Mouse (Mus musculus) midbrain, embryonic 10.5 days (tissue): ENCODE measurements around the gene Pik3cb. TPM values are rescaled to one million over a fixed set of nuclear protein-coding genes. Genes with fewer than 3 reads are reported as not detected.

ENCODE experiments used
- DNase-seq: peaks from one replicate; pipeline ENCODE4 v3.0.0-alpha.2; 2017; ENCODE audit warnings: low spot score
- H3K27ac ChIP-seq: fragments of 300-500 bp; sonication (generic); replicated peaks from 2 replicates; pipeline ENCODE4 v1.5.1; 2016; ENCODE audit warnings: mild to moderate bottlenecking
- H3K27me3 ChIP-seq: fragments of 300-500 bp; sonication (generic); 2 replicates; pipeline ENCODE4 v1.6.1; 2016; ENCODE audit warnings: low read depth, mild to moderate bottlenecking; ENCODE audit not compliant: poor library complexity, severe bottlenecking
- H3K36me3 ChIP-seq: fragments of 300-500 bp; sonication (generic); 2 replicates; pipeline ENCODE4 v1.6.1; 2016; ENCODE audit warnings: mild to moderate bottlenecking, moderate library complexity
- H3K4me1 ChIP-seq: fragments of 300-500 bp; sonication (generic); 2 replicates; pipeline ENCODE4 v1.6.1; 2016
- H3K4me3 ChIP-seq: fragments of 300-500 bp; sonication (generic); 2 replicates; pipeline ENCODE4 v1.5.1; 2016; ENCODE audit warnings: mild to moderate bottlenecking, moderate library complexity
- H3K9me3 ChIP-seq: fragments of 300-500 bp; sonication (generic); replicated peaks from 2 replicates; pipeline ENCODE4 v1.6.1; 2016; ENCODE audit warnings: mild to moderate bottlenecking
- WGBS: fragments of 180-500 bp; shearing (Covaris S2); methylation state at CpG from one replicate; pipeline ENCODE4 v1.1.7; 2016; 5-methylcytosine and 5-hydroxymethylcytosine counted together
- polyA plus RNA-seq: library from polyadenylated mRNA; unstranded; fragments of >200 nt; fragmentation: Nextera tagmentation; extraction: Ambion mirVana; gene quantifications from 2 replicates; pipeline ENCODE4 v1.2.1, GENCODE M21; 2016

Pik3cb gene
- polyA plus RNA-seq = 1.5 and 1.7 TPM in 2 replicates

GRCm38 (mm10) chr9:99140063-99140882 lies at the start of gene Pik3cb:
Gene Pik3cb, minus strand, starts transcription at chr9:99140621.
- peak within 1 kb of the TSS; percentile 80 for H3K4me3 ChIP-seq
- no peaks in the 10 kb centered on the region for H3K9me3 ChIP-seq
- peak within 1 kb of the TSS; percentile 93 for H3K27ac ChIP-seq
- H3K36me3 ChIP-seq = no peaks in the 10 kb centered on the region
- DNase-seq = peak; percentile 97
- under 1% methylated on average over 59 of the region's 77 CpGs for WGBS
- H3K27me3 ChIP-seq = peaks cover 33% of the 10 kb centered on the region
- H3K4me1 ChIP-seq = peaks cover 16% of the 10 kb centered on the region

- Histone ChIP-seq H3K4me1 (peaks cover 5% of the 10 kb centered on the region; the same call in 1 of the 2 replicates), H3K36me3 (no peaks in the 10 kb centered on the region), H3K27me3 (no peaks in the 10 kb centered on the region), H3K27ac (no peak overlapping the region), H3K4me3 (no peak overlapping the region), H3K9me3 (no peaks in the 10 kb centered on the region)
- no peak for DNase-seq
- WGBS = 86% methylated on average over 8 of the region's 8 CpGs
Observed at GRCm38 (mm10) chr9:99183043-99183670, 42.7 kb upstream of the Pik3cb start.

- Histone ChIP-seq H3K36me3 (no peaks in the 10 kb centered on the region), H3K27ac (no peak overlapping the region), H3K4me1 (peaks cover 5% of the 10 kb centered on the region; the same call in 1 of the 2 replicates), H3K27me3 (no peaks in the 10 kb centered on the region), H3K9me3 (no peaks in the 10 kb centered on the region), H3K4me3 (no peak overlapping the region)
- DNase-seq = no peak
- WGBS = 87% methylated on average over 7 of the region's 7 CpGs
Observed at GRCm38 (mm10) chr9:99182121-99182520, 41.7 kb upstream of the Pik3cb start.

- DNase-seq = no peak
- no peaks in the 10 kb centered on the region for H3K27me3 ChIP-seq
- H3K36me3 ChIP-seq = no peaks in the 10 kb centered on the region
- peaks cover 5% of the 10 kb centered on the region; the same call in 1 of the 2 replicates for H3K4me1 ChIP-seq
- WGBS = 65% methylated on average over 8 of the region's 8 CpGs
- H3K9me3 ChIP-seq = no peaks in the 10 kb centered on the region
- no peak overlapping the region for H3K27ac ChIP-seq
- H3K4me3 ChIP-seq = no peak overlapping the region
Observed at GRCm38 (mm10) chr9:99180272-99180671, 39.9 kb upstream of the Pik3cb start.

GRCm38 (mm10) chr9:99178736-99179135 lies 38.3 kb upstream of the Pik3cb start:
- Histone ChIP-seq H3K4me3 (no peak overlapping the region), H3K27ac (no peak overlapping the region), H3K4me1 (peaks cover 5% of the 10 kb centered on the region; the same call in 1 of the 2 replicates), H3K27me3 (no peaks in the 10 kb centered on the region), H3K9me3 (no peaks in the 10 kb centered on the region), H3K36me3 (no peaks in the 10 kb centered on the region)
- no peak for DNase-seq
- WGBS = 92% methylated on average over 3 of the region's 3 CpGs

- peaks cover 10% of the 10 kb centered on the region for H3K4me1 ChIP-seq
- no peaks in the 10 kb centered on the region for H3K27me3 ChIP-seq
- no peak for DNase-seq
- H3K36me3 ChIP-seq = no peaks in the 10 kb centered on the region
- WGBS = 89% methylated on average over 6 of the region's 6 CpGs
- H3K9me3 ChIP-seq = no peaks in the 10 kb centered on the region
- no peak overlapping the region for H3K4me3 ChIP-seq
- H3K27ac ChIP-seq = no peak overlapping the region
Observed at GRCm38 (mm10) chr9:99175774-99176173, 35.4 kb upstream of the Pik3cb start.

- H3K27ac ChIP-seq = no peak overlapping the region
- no peaks in the 10 kb centered on the region for H3K36me3 ChIP-seq
- peaks cover 5% of the 10 kb centered on the region for H3K4me1 ChIP-seq
- no peaks in the 10 kb centered on the region for H3K9me3 ChIP-seq
- 76% methylated on average over 2 of the region's 2 CpGs for WGBS
- no peak overlapping the region for H3K4me3 ChIP-seq
- no peaks in the 10 kb centered on the region for H3K27me3 ChIP-seq
- no peak for DNase-seq
Observed at GRCm38 (mm10) chr9:99172811-99173210, 32.4 kb upstream of the Pik3cb start.

GRCm38 (mm10) chr9:99171186-99171585 lies 30.8 kb upstream of the Pik3cb start:
- WGBS = 63% methylated on average over 10 of the region's 10 CpGs
- Histone ChIP-seq H3K9me3 (no peaks in the 10 kb centered on the region), H3K36me3 (no peaks in the 10 kb centered on the region), H3K4me3 (no peak overlapping the region), H3K4me1 (peaks cover 7% of the 10 kb centered on the region), H3K27ac (no peak overlapping the region), H3K27me3 (no peaks in the 10 kb centered on the region)
- DNase-seq = no peak

GRCm38 (mm10) chr9:99169029-99169428 lies 28.6 kb upstream of the Pik3cb start:
- Histone ChIP-seq H3K4me3 (no peak overlapping the region), H3K27me3 (peaks cover 3% of the 10 kb centered on the region; the same call in 1 of the 2 replicates), H3K4me1 (peaks cover 14% of the 10 kb centered on the region), H3K9me3 (no peaks in the 10 kb centered on the region), H3K27ac (no peak overlapping the region), H3K36me3 (no peaks in the 10 kb centered on the region)
- DNase-seq = no peak
- 83% methylated on average over 4 of the region's 4 CpGs for WGBS

- Histone ChIP-seq H3K36me3 (no peaks in the 10 kb centered on the region), H3K27me3 (peaks cover 3% of the 10 kb centered on the region; the same call in 1 of the 2 replicates), H3K4me3 (no peak overlapping the region), H3K27ac (no peak overlapping the region), H3K4me1 (peaks cover 23% of the 10 kb centered on the region), H3K9me3 (no peaks in the 10 kb centered on the region)
- DNase-seq = no peak
- WGBS = 80% methylated on average over 5 of the region's 5 CpGs
Observed at GRCm38 (mm10) chr9:99166946-99167345, 26.5 kb upstream of the Pik3cb start.

- Histone ChIP-seq H3K27ac (no peak overlapping the region), H3K9me3 (no peaks in the 10 kb centered on the region), H3K4me3 (no peak overlapping the region), H3K27me3 (peaks cover 3% of the 10 kb centered on the region; the same call in 1 of the 2 replicates), H3K36me3 (no peaks in the 10 kb centered on the region), H3K4me1 (peaks cover 19% of the 10 kb centered on the region)
- WGBS = 77% methylated on average over 6 of the region's 6 CpGs
- DNase-seq = no peak
Observed at GRCm38 (mm10) chr9:99165956-99166355, 25.5 kb upstream of the Pik3cb start.

GRCm38 (mm10) chr9:99164664-99165226 lies 24.3 kb upstream of the Pik3cb start:
- Histone ChIP-seq H3K4me3 (no peak overlapping the region), H3K36me3 (no peaks in the 10 kb centered on the region), H3K27me3 (peaks cover 3% of the 10 kb centered on the region; the same call in 1 of the 2 replicates), H3K27ac (no peak overlapping the region), H3K4me1 (peaks cover 18% of the 10 kb centered on the region), H3K9me3 (no peaks in the 10 kb centered on the region)
- WGBS = 80% methylated on average over 3 of the region's 3 CpGs
- DNase-seq = no peak
